Mouse (Mus musculus) right cerebral cortex, postnatal 4 days (tissue): ENCODE data around the gene Ptar1.
"Not testable (repeated sequence)": the region's sequence is repeated elsewhere in the genome, so short reads cannot be mapped to it uniquely, and the experiment has no call there.

Experiments
- DNase-seq: peaks from one replicate; pipeline ENCODE4 v3.0.0-alpha.2; 2022

Gene Ptar1

GRCm38 (mm10) chr19:23687296-23688021 is at the start of gene Ptar1:
TSS of gene Ptar1 (plus strand) at chr19:23687429.
- peak; percentile 94 for DNase-seq

- DNase-seq = no peak
Observed at GRCm38 (mm10) chr19:23643819-23644218, 43.4 kb upstream of the Ptar1 start.

- DNase-seq = no peak
Observed at GRCm38 (mm10) chr19:23645347-23645746, 41.9 kb upstream of the Ptar1 start.

- DNase-seq = no peak
Observed at GRCm38 (mm10) chr19:23647308-23647707, 39.9 kb upstream of the Ptar1 start.

- DNase-seq = peak; percentile 73
Observed at GRCm38 (mm10) chr19:23652644-23653043, 34.6 kb upstream of the Ptar1 start, which contains the start of gene 1700028P14Rik. TSS of gene 1700028P14Rik (minus strand) at chr19:23652812.

GRCm38 (mm10) chr19:23653154-23653553 is 34.1 kb upstream of the Ptar1 start:
- no peak for DNase-seq

GRCm38 (mm10) chr19:23657261-23657932 is 29.8 kb upstream of the Ptar1 start:
- no peak for DNase-seq

- DNase-seq = no peak
Observed at GRCm38 (mm10) chr19:23658350-23658749, 28.9 kb upstream of the Ptar1 start.

GRCm38 (mm10) chr19:23664083-23664482 is 23.1 kb upstream of the Ptar1 start:
- no peak for DNase-seq

- no peak for DNase-seq
Observed at GRCm38 (mm10) chr19:23668142-23668655, 19.0 kb upstream of the Ptar1 start.

- DNase-seq = no peak
Observed at GRCm38 (mm10) chr19:23673021-23673420, 14.2 kb upstream of the Ptar1 start.

- not testable (repeated sequence) for DNase-seq
Observed at GRCm38 (mm10) chr19:23675656-23676055, 11.6 kb upstream of the Ptar1 start.

GRCm38 (mm10) chr19:23686962-23687295 is 300 bp upstream of the Ptar1 start:
- DNase-seq = no peak

GRCm38 (mm10) chr19:23688421-23688946 is 1.3 kb downstream of the Ptar1 start:
- DNase-seq = no peak

GRCm38 (mm10) chr19:23694344-23694743 is 7.1 kb downstream of the Ptar1 start:
- DNase-seq = no peak

GRCm38 (mm10) chr19:23697861-23698260 is 10.6 kb downstream of the Ptar1 start:
- DNase-seq = no peak

GRCm38 (mm10) chr19:23698366-23698765 is 11.1 kb downstream of the Ptar1 start:
- no peak for DNase-seq

GRCm38 (mm10) chr19:23699131-23699530 is 11.9 kb downstream of the Ptar1 start:
- DNase-seq = no peak

- no peak for DNase-seq
Observed at GRCm38 (mm10) chr19:23702896-23703295, 15.7 kb downstream of the Ptar1 start.

GRCm38 (mm10) chr19:23705383-23705782 is 18.2 kb downstream of the Ptar1 start:
- DNase-seq = no peak

- no peak for DNase-seq
Observed at GRCm38 (mm10) chr19:23746506-23746905, 59.3 kb downstream of the Ptar1 start.

- DNase-seq = peak; percentile 19
Observed at GRCm38 (mm10) chr19:23757011-23757410, 69.8 kb downstream of the Ptar1 start.

GRCm38 (mm10) chr19:23757961-23758553 is 70.8 kb downstream of the Ptar1 start:
- peak; percentile 99 for DNase-seq
